Mouse (Mus musculus) liver, adult 2 months (tissue): ENCODE measurements around the gene Gpn2. TPM values are rescaled to one million over a fixed set of nuclear protein-coding genes. Genes with fewer than 3 reads are reported as not detected.

Experiments
- DNase-seq: peaks from one replicate; pipeline ENCODE4 v3.0.0-alpha.2; 2011; ENCODE audit warnings: low read depth, low spot score; ENCODE audit errors: extremely low read depth
- H3K27ac ChIP-seq: fragments of 200-500 bp; replicated peaks from 2 replicates; pipeline ENCODE4 v1.5.1; 2012; ENCODE audit warnings: low read depth, mild to moderate bottlenecking, control low read depth, inconsistent platforms, low read length; ENCODE audit not compliant: insufficient read depth
- H3K27me3 ChIP-seq: fragments of 200-500 bp; 2 replicates; pipeline ENCODE4 v1.6.1; 2012; ENCODE audit warnings: mild to moderate bottlenecking, moderate library complexity, low read length, inconsistent platforms; ENCODE audit not compliant: control insufficient read depth, insufficient read depth
- H3K36me3 ChIP-seq: fragments of 200-500 bp; 2 replicates; pipeline ENCODE4 v1.6.1; 2012; ENCODE audit warnings: low read length, inconsistent platforms; ENCODE audit not compliant: control insufficient read depth, insufficient read depth
- H3K4me1 ChIP-seq: fragments of 200-500 bp; 2 replicates; pipeline ENCODE4 v1.6.1; 2011; ENCODE audit warnings: low read length; ENCODE audit not compliant: control insufficient read depth, insufficient read depth
- H3K4me3 ChIP-seq: fragments of 200-500 bp; 2 replicates; pipeline ENCODE4 v1.5.1; 2011; ENCODE audit warnings: low read depth, mild to moderate bottlenecking, control low read depth, low read length, moderate library complexity; ENCODE audit not compliant: insufficient read depth
- H3K79me2 ChIP-seq: fragments of 200-500 bp; 2 replicates; pipeline ENCODE4 v1.6.1; 2012; ENCODE audit warnings: inconsistent platforms, mild to moderate bottlenecking, low read length, moderate library complexity; ENCODE audit not compliant: control insufficient read depth, insufficient read depth
- H3K9ac ChIP-seq: fragments of 200-500 bp; 2 replicates; pipeline ENCODE4 v1.6.1; 2012; ENCODE audit warnings: low read depth, mild to moderate bottlenecking, control low read depth, inconsistent platforms, low read length
- CTCF ChIP-seq: fragments of 200-500 bp; IDR thresholded peaks from 2 replicates; pipeline ENCODE4 v1.5.1; 2011; ENCODE audit warnings: low read depth, low read length, control low read depth
- POLR2A ChIP-seq: fragments of 200-500 bp; IDR thresholded peaks from 2 replicates; pipeline ENCODE4 v1.6.1; 2011; ENCODE audit warnings: low read length, control low read depth; ENCODE audit not compliant: insufficient read depth; ENCODE audit errors: extremely low read depth
- WGBS: fragments of 180-500 bp; shearing (Covaris S2); methylation state at CpG from one replicate; pipeline ENCODE4 v1.1.7; 2018; 5-methylcytosine and 5-hydroxymethylcytosine counted together
- polyA plus RNA-seq: library from polyadenylated mRNA; depleted of rRNA; stranded (reverse); fragments of >200 nt; gene quantifications from 2 replicates; pipeline ENCODE4 v1.2.3, GENCODE M21; 2012
- total RNA-seq: library from RNA; depleted of rRNA; stranded (reverse); fragments of >200 nt; gene quantifications from 2 replicates; pipeline ENCODE4 v1.2.3, GENCODE M21; 2014

Gpn2 gene
- total and polyA plus RNA-seq, 2 experiments = 8.9 to 38.2 TPM

- Histone ChIP-seq H3K36me3 (peaks cover 1% of the 10 kb centered on the region; the same call in 1 of the 2 replicates), H3K79me2 (no peaks in the 10 kb centered on the region), H3K4me1 (peaks cover 2% of the 10 kb centered on the region; the same call in 1 of the 2 replicates), H3K27ac (no peak overlapping the region), H3K4me3 (no peak overlapping the region), H3K27me3 (no peaks in the 10 kb centered on the region), H3K9ac (no peak overlapping the region)
- DNase-seq = no peak
- WGBS = 83% methylated on average over 7 of the region's 7 CpGs
- no peak for TF ChIP-seq POLR2A
- no peak for TF ChIP-seq CTCF
Observed at GRCm38 (mm10) chr4:133604175-133604574, 20.0 kb downstream of the Gpn2 start.

GRCm38 (mm10) chr4:133604856-133605255 is 20.7 kb downstream of the Gpn2 start:
- 87% methylated on average over 6 of the region's 6 CpGs for WGBS
- H3K4me1 ChIP-seq = peaks cover 2% of the 10 kb centered on the region; the same call in 1 of the 2 replicates
- no peaks in the 10 kb centered on the region for H3K79me2 ChIP-seq
- DNase-seq = no peak
- no peaks in the 10 kb centered on the region for H3K27me3 ChIP-seq
- peaks cover 1% of the 10 kb centered on the region; the same call in 1 of the 2 replicates for H3K36me3 ChIP-seq
- H3K9ac ChIP-seq = no peak overlapping the region
- TF ChIP-seq POLR2A = no peak
- H3K27ac ChIP-seq = no peak overlapping the region
- H3K4me3 ChIP-seq = no peak overlapping the region

GRCm38 (mm10) chr4:133605330-133605729 is 21.2 kb downstream of the Gpn2 start:
- TF ChIP-seq POLR2A = no peak
- TF ChIP-seq CTCF = no peak
- 85% methylated on average over 9 of the region's 9 CpGs for WGBS
- peaks cover 1% of the 10 kb centered on the region; the same call in 1 of the 2 replicates for H3K36me3 ChIP-seq
- no peaks in the 10 kb centered on the region for H3K79me2 ChIP-seq
- H3K4me3 ChIP-seq = no peak overlapping the region
- H3K27me3 ChIP-seq = no peaks in the 10 kb centered on the region
- peaks cover 2% of the 10 kb centered on the region; the same call in 1 of the 2 replicates for H3K4me1 ChIP-seq
- no peak overlapping the region for H3K9ac ChIP-seq
- DNase-seq = no peak
- no peak overlapping the region for H3K27ac ChIP-seq

- no peaks in the 10 kb centered on the region for H3K4me1 ChIP-seq
- peaks cover 1% of the 10 kb centered on the region; the same call in 1 of the 2 replicates for H3K36me3 ChIP-seq
- H3K9ac ChIP-seq = no peak overlapping the region
- H3K27ac ChIP-seq = no peak overlapping the region
- DNase-seq = no peak
- H3K4me3 ChIP-seq = no peak overlapping the region
- WGBS = 94% methylated on average over 10 of the region's 10 CpGs
- H3K27me3 ChIP-seq = no peaks in the 10 kb centered on the region
- TF ChIP-seq CTCF = no peak
- TF ChIP-seq POLR2A = no peak
- H3K79me2 ChIP-seq = no peaks in the 10 kb centered on the region
Observed at GRCm38 (mm10) chr4:133607284-133607683, 23.1 kb downstream of the Gpn2 start.

GRCm38 (mm10) chr4:133609719-133610118 is 25.6 kb downstream of the Gpn2 start:
- no peaks in the 10 kb centered on the region for H3K79me2 ChIP-seq
- H3K4me3 ChIP-seq = no peak overlapping the region
- WGBS = 22% methylated on average over 6 of the region's 6 CpGs
- H3K4me1 ChIP-seq = no peaks in the 10 kb centered on the region
- TF ChIP-seq POLR2A (no peak), CTCF (peak; percentile 96)
- no peak overlapping the region for H3K27ac ChIP-seq
- H3K27me3 ChIP-seq = no peaks in the 10 kb centered on the region
- DNase-seq = peak; percentile 17
- H3K9ac ChIP-seq = no peak overlapping the region
- H3K36me3 ChIP-seq = peaks cover 1% of the 10 kb centered on the region; the same call in 1 of the 2 replicates

GRCm38 (mm10) chr4:133611815-133612214 is 27.7 kb downstream of the Gpn2 start:
- H3K79me2 ChIP-seq = no peaks in the 10 kb centered on the region
- H3K36me3 ChIP-seq = no peaks in the 10 kb centered on the region; the same call in 1 of the 2 replicates
- no peak for DNase-seq
- TF ChIP-seq POLR2A (no peak), CTCF (peak; percentile 16; the same call in 1 of the 2 replicates)
- H3K9ac ChIP-seq = no peak overlapping the region
- no peak overlapping the region for H3K4me3 ChIP-seq
- 99% methylated on average over 5 of the region's 5 CpGs for WGBS
- no peaks in the 10 kb centered on the region for H3K27me3 ChIP-seq
- no peak overlapping the region for H3K27ac ChIP-seq
- H3K4me1 ChIP-seq = no peaks in the 10 kb centered on the region
